Mouse (Mus musculus): Measurements from ENCODE around the gene Ankrd22.
A peak's percentile ranks its signal among the peaks of the same experiment; 100 is the strongest.

Ankrd22 gene

GRCm38 (mm10) chr19:34180316-34180715 lies 14.5 kb upstream of the Ankrd22 start:
- DNase-seq: no peak

- DNase-seq: no peak
Measured at GRCm38 (mm10) chr19:34179136-34179535, 13.3 kb upstream of the Ankrd22 start.

- no peak for DNase-seq
Measured at GRCm38 (mm10) chr19:34174004-34174403, 8.2 kb upstream of the Ankrd22 start.

GRCm38 (mm10) chr19:34171167-34171566 lies 5.3 kb upstream of the Ankrd22 start:
- peak; percentile 9 for DNase-seq

GRCm38 (mm10) chr19:34169121-34169520 lies 3.3 kb upstream of the Ankrd22 start:
- DNase-seq: peak; percentile 30

GRCm38 (mm10) chr19:34167896-34168661 lies 2.2 kb upstream of the Ankrd22 start:
- peak; percentile 65 for DNase-seq

GRCm38 (mm10) chr19:34166386-34166785 lies 533 bp upstream of the Ankrd22 start:
- no peak for DNase-seq

GRCm38 (mm10) chr19:34162693-34163092 lies 3.2 kb downstream of the Ankrd22 start:
- DNase-seq: no peak

GRCm38 (mm10) chr19:34153263-34154144 lies 12.3 kb downstream of the Ankrd22 start:
- DNase-seq: peak; percentile 5

GRCm38 (mm10) chr19:34151909-34152308 lies 13.9 kb downstream of the Ankrd22 start:
- no peak for DNase-seq

GRCm38 (mm10) chr19:34148421-34148820 lies 17.4 kb downstream of the Ankrd22 start:
- DNase-seq: no peak

- DNase-seq: no peak
Measured at GRCm38 (mm10) chr19:34139431-34140046, 26.3 kb downstream of the Ankrd22 start.

GRCm38 (mm10) chr19:34138720-34139430 lies 27.0 kb downstream of the Ankrd22 start:
- DNase-seq: no peak

- no peak for DNase-seq
Measured at GRCm38 (mm10) chr19:34120107-34120731, 45.6 kb downstream of the Ankrd22 start.

- DNase-seq: no peak
Measured at GRCm38 (mm10) chr19:34119653-34120052, 46.2 kb downstream of the Ankrd22 start.

GRCm38 (mm10) chr19:34119102-34119501 lies 46.8 kb downstream of the Ankrd22 start:
- no peak for DNase-seq

GRCm38 (mm10) chr19:34104841-34105240 lies 61.0 kb downstream of the Ankrd22 start:
- DNase-seq: no peak

- DNase-seq: no peak
Measured at GRCm38 (mm10) chr19:34101888-34102287, 64.0 kb downstream of the Ankrd22 start.

GRCm38 (mm10) chr19:34100633-34101032 lies 65.2 kb downstream of the Ankrd22 start, which contains the start of gene Lipm:
Gene Lipm (plus strand): TSS chr19:34100933.
- DNase-seq: no peak

GRCm38 (mm10) chr19:34096228-34096627 lies 69.6 kb downstream of the Ankrd22 start:
- DNase-seq: no peak

GRCm38 (mm10) chr19:34095381-34095780 lies 70.5 kb downstream of the Ankrd22 start:
- no peak for DNase-seq

GRCm38 (mm10) chr19:34089011-34089680 lies 76.7 kb downstream of the Ankrd22 start:
- no peak for DNase-seq

All from thymus, postnatal 4 days (tissue).